Mouse (Mus musculus) G1E-ER4 (cell line): ENCODE results near the gene Nkd1. TPM values are rescaled to one million over a fixed set of nuclear protein-coding genes. Genes with fewer than 3 reads are reported as not detected.

ENCODE experiments used
- GATA1 ChIP-seq: IDR thresholded peaks from one replicate; pipeline ENCODE4 v1.8.0; 2012; ENCODE audit warnings: low read length, inconsistent platforms
- polyA plus RNA-seq: library from polyadenylated mRNA; stranded (reverse); fragments of >175 nt; gene quantifications from 2 replicates; pipeline ENCODE4 v1.2.3, GENCODE M21; 2012

Nkd1 gene
- polyA plus RNA-seq, 1 experiment: not detected

- TF ChIP-seq GATA1: no peak
Measured at GRCm38 (mm10) chr8:88524851-88525250, 3.7 kb downstream of the Nkd1 start.

GRCm38 (mm10) chr8:88526296-88526695 lies 5.1 kb downstream of the Nkd1 start:
- no peak for TF ChIP-seq GATA1

- TF ChIP-seq GATA1: no peak
Measured at GRCm38 (mm10) chr8:88528186-88528585, 7.0 kb downstream of the Nkd1 start.

- no peak for TF ChIP-seq GATA1
Measured at GRCm38 (mm10) chr8:88529798-88530197, 8.6 kb downstream of the Nkd1 start.

- TF ChIP-seq GATA1: no peak
Measured at GRCm38 (mm10) chr8:88537081-88537480, 15.9 kb downstream of the Nkd1 start.

GRCm38 (mm10) chr8:88537998-88538975 lies 17.1 kb downstream of the Nkd1 start:
- no peak for TF ChIP-seq GATA1

GRCm38 (mm10) chr8:88538976-88539371 lies 17.8 kb downstream of the Nkd1 start:
- no peak for TF ChIP-seq GATA1

- TF ChIP-seq GATA1: no peak
Measured at GRCm38 (mm10) chr8:88539963-88540362, 18.8 kb downstream of the Nkd1 start.

GRCm38 (mm10) chr8:88542596-88543213 lies 21.6 kb downstream of the Nkd1 start:
- no peak for TF ChIP-seq GATA1

- no peak for TF ChIP-seq GATA1
Measured at GRCm38 (mm10) chr8:88544677-88545076, 23.5 kb downstream of the Nkd1 start.

- no peak for TF ChIP-seq GATA1
Measured at GRCm38 (mm10) chr8:88545441-88545840, 24.3 kb downstream of the Nkd1 start.

GRCm38 (mm10) chr8:88546032-88546732 lies 25.0 kb downstream of the Nkd1 start:
- TF ChIP-seq GATA1: no peak

GRCm38 (mm10) chr8:88555669-88556068 lies 34.5 kb downstream of the Nkd1 start:
- TF ChIP-seq GATA1: no peak

- no peak for TF ChIP-seq GATA1
Measured at GRCm38 (mm10) chr8:88559985-88560473, 38.9 kb downstream of the Nkd1 start.

GRCm38 (mm10) chr8:88561402-88561801 lies 40.2 kb downstream of the Nkd1 start:
- TF ChIP-seq GATA1: no peak
